Mouse (Mus musculus) Muller cell, postnatal 12 days (primary cell): ENCODE measurements at regions not wholly inside any gene's neighbourhood (a gene's known extent, or its start where the extent isn't known, plus 50 kb on each side); places are given as distances from the start of the nearest gene placed in this dataset.

Source experiments
- DNase-seq: peaks from one replicate; pipeline ENCODE4 v3.0.0-alpha.2; 2015; ENCODE audit errors: inconsistent ontology term

- DNase-seq, result peak; percentile 32
These were observed 586.7 kb downstream of the Ofcc1 start for GRCm38 (mm10) chr13:39774554-39774953.

- peak; percentile 64 for DNase-seq
These were observed 587.1 kb downstream of the Ofcc1 start for GRCm38 (mm10) chr13:39774111-39774510.

- DNase-seq, result no peak
These were observed 592.0 kb downstream of the Ofcc1 start for GRCm38 (mm10) chr13:39769228-39769627.

DNA sequence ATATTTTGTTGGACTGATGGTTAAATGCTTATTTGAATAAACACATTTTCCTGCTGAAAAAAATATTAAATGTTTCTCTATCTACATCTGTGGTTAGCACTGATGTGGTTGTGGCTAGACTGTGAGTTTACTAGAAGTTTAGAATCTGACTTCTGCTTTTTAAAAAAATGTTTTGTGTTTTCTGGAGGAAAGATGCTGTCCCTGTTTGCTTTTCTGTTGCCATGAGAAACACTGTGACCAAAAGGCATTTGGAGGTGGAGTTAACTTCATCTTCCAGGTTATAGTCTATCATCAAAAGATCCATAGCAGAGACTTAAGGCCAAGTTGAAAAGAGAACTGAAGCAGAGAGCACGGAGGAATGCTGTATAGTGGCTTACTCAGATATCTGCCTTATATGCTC, 594.4 kb downstream of the Ofcc1 start:
- no peak for DNase-seq
